Mouse (Mus musculus): ENCODE measurements at regions not wholly inside any gene's neighbourhood (a gene's known extent, or its start where the extent isn't known, plus 50 kb on each side); places are given as distances from the start of the nearest gene placed in this dataset.
"Not testable (repeated sequence)": the region's sequence is repeated elsewhere in the genome, so short reads cannot be mapped to it uniquely, and the experiment has no call there.

DNA sequence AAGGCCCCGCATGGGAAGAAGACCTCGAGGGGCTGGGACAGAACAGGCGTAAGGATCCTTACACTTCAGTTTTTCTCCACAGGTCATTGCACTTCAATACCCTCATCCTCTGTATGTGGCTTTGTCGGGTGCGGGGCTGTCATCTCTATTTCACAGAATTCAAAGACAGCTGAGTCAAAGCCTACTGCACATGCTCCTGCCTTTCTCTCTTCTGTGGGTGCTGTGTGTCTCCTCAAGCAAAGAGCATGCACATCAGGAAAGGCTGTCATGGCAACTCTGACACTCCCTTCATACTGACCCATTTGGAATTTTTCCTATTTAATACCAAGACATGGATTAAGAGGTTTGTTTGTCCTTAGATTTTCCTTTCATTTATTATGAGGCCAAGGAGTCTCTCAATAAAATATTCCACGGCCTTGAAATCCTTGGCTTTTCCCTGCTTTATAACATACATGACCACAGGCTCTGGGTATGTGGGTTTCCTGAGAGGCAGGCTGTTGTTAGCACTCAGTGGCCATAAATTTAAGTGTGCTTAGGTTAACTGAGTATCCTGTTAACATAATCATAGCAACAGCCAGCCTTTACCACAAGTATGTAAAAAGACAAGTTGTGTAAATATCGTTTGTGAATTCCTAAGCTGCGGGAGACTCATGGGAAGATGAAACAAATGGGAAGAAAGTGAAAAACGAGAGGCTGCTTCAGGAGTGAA is 574.5 kb downstream of the Dcdc2c start:
- no peak for DNase-seq (ENCODE audit: low read depth)

GRCm38 (mm10) chr12:27962908-27963307 is 589.3 kb downstream of the Dcdc2c start:
- no peak for DNase-seq (ENCODE audit: low read depth)

DNA sequence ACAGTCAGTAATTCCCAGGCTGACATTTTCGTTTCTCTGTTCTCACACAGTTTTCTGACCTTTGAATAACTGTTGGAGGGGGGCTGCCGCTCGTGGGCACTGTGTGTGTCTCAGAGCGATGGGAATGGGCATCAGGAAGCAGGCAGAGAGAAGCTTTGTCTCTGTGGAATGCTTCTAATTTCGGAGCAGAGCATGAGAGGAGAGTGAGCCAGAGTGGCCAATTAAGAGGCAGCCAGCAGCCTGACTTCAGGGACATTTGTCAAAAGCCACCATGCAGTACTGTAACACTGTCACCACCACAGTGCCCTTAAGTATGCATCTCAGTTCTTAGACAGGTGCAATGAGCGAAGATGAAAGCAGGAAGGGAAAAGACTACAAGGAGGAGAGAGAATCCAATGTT is 592.1 kb downstream of the Dcdc2c start:
- DNase-seq (ENCODE audit: low read depth) = no peak

- no peak for DNase-seq (ENCODE audit: low read depth)
These were observed 604.6 kb downstream of the Dcdc2c start for GRCm38 (mm10) chr12:27947646-27948045.

DNA sequence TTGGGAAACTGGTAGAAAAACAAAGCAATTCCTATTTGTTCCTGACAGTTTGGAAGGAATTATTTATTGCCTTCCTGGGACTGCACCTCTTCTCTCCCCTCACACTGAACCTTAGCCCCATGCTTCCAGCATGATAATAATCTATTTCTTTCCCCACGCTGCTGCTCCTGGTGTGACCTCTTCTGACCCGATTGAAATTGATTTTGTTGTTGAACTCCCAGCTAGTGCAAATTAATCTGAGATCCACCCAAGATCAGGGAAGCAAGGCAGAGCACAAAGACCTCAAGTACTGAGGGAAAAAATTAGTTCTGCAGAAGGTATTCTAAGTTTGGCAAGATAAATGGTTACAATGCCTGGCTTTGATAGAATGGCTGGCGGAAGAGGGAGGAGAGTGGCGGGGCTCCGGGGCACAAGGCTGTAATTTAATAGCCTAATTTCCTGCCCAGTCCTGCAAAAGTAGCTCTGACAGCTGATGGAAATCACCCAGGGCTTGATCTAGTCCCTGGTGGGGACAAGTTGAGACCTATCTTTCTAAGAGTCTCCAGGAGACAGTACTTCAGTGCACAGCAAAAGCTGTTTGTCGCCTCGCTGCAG is 604.6 kb upstream of the Sox11 start:
- peak; percentile 28 for DNase-seq (ENCODE audit: low read depth)

- no peak for DNase-seq (ENCODE audit: low read depth)
These were observed 603.0 kb upstream of the Sox11 start for GRCm38 (mm10) chr12:27945411-27945810.

DNA sequence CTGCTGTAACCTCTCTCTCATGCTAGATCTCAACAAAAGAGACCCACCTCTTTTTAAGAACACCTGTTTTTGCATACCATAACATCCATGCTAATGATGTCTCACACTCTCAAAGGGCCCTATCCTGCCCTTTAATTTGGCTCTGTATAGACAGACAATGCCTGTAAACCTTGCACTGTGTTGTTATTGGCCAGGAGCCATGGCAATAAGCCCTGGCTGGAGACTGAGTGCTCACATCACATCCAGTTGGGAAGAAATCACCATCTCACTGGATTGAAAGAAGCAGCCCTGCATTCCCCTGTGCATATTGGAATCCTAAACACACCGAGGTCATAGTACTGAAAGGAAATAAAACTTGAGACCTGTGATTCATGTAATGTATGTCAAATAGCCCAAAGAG is 598.7 kb upstream of the Sox11 start:
- peak; percentile 36 for DNase-seq (ENCODE audit: low read depth)

- no peak for DNase-seq (ENCODE audit: low read depth)
These were observed 590.2 kb upstream of the Sox11 start for GRCm38 (mm10) chr12:27932382-27933140.

DNA sequence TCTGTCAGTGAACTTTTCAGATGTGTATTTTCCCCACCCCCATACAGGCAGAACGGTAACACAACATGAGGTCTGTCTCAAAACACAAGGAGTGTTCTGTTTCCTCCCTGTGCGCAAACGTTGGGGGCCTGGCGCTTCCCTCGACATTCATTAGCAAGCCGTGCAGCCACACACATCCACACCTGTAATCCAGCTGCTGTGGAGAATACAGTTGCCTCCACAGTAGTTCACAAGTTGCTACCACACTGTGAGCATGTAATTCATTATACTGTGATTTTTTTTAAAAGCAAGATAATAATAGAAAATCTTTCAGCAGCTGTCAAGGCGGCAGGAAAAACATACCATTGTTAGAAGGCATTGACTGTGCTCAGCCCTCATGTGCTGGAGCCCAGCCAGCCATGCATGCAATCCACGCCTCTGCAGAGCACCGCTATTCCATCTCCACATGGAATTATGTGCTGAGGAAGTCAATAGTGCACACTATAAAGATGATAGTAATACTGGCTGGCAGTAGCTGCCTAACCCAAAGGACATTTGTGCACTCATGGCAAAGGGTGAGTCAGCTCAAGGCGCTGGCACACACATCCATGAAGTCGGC is 586.1 kb upstream of the Sox11 start:
- DNase-seq (ENCODE audit: low read depth) = no peak

GRCm38 (mm10) chr12:27926730-27927129 is 584.4 kb upstream of the Sox11 start:
- no peak for DNase-seq (ENCODE audit: low read depth)

DNA sequence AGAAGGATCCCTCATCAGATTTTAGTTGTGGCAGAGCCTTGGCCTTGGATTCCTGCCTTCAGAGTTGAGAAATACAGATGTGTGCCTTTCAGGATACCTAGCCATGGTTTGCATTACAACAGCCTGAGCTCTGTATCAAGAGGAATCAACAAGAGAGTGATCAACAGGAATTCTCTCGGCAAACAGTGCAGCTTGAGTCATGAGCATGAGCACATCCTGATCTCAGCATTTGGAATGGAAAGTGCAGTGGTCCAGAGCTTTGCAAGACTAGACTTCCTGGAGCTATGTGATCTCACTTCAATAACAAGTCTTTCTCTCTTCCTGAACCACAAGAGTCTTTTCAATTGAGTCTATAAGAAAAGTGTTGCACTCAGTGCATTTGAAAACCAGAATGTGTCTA is 578.2 kb upstream of the Sox11 start:
- no peak for DNase-seq (ENCODE audit: low read depth)

GRCm38 (mm10) chr12:27916401-27916920 is 574.1 kb upstream of the Sox11 start:
- DNase-seq (ENCODE audit: low read depth) = no peak

- no peak for DNase-seq (ENCODE audit: low read depth)
These were observed 567.2 kb upstream of the Sox11 start for GRCm38 (mm10) chr12:27909417-27910100.

- not testable (repeated sequence) for DNase-seq (ENCODE audit: low read depth)
These were observed 554.3 kb upstream of the Sox11 start for GRCm38 (mm10) chr12:27896682-27897081.

- DNase-seq (ENCODE audit: low read depth) = no peak
These were observed 539.3 kb upstream of the Sox11 start for GRCm38 (mm10) chr12:27881720-27882119.

DNA sequence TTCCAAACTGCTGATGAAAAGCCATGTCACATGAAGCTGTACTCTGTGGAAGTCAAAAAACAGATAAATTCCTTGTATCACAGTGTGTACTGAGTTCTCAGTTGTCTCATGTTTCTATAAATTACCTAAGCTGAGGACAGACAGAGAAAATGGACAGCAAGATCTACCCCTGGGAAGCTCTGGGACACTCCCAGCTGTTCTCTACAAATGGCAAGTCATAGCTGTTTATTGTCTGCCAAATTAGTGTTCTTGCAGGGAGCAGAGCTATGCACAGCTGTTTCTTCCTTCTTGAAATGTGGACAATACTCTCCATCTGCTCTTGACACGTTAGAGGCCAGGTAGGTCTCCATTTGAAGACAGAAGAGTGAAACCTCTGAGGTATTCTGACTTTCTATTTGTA is 524.0 kb upstream of the Sox11 start:
- DNase-seq (ENCODE audit: low read depth) = no peak

DNA sequence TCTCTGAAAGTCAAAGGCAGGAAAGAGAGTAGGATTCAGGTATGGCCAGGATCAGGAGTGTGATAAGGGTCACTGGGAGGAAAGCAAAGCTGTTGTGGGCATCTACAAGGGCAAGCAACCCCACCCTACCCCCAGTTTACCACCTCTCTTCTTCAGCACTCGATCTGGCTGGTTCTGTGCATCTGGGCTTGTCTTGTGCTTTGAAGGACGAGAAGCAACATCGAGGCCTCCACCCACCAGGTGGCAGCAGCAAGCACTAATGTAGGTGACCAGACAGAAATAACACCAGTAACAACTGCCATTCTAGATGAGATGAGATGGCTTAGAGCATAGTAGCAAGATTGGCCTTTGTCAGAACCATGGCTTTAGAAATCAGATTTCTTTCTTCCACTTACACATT is 507.2 kb upstream of the Sox11 start:
- no peak for DNase-seq (ENCODE audit: low read depth)

GRCm38 (mm10) chr12:27849099-27849498 is 506.7 kb upstream of the Sox11 start:
- no peak for DNase-seq (ENCODE audit: low read depth)

GRCm38 (mm10) chr12:27848141-27848540 is 505.8 kb upstream of the Sox11 start:
- DNase-seq (ENCODE audit: low read depth) = no peak

- DNase-seq (ENCODE audit: low read depth) = no peak
These were observed 505.0 kb upstream of the Sox11 start for GRCm38 (mm10) chr12:27847397-27847796.

DNA sequence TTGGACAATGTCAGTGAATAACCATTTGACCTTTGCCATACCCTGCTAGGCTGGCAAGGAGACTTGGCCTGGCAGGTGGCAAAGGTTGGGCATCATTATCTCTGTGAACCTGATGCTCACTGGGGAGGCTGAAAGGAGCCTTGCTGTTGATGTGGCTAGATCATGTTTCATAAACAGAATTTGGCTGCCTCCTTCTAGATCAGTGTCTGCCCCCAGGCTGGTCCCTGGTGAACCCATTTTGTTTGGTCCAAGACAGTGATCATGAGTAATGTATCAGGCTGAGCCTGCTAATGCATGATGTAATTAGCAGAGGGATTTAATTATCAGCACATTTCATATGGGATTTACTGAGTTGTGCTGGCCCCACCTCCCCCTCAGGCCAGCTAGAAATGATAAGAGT is 502.6 kb upstream of the Sox11 start:
- DNase-seq (ENCODE audit: low read depth) = no peak

DNA sequence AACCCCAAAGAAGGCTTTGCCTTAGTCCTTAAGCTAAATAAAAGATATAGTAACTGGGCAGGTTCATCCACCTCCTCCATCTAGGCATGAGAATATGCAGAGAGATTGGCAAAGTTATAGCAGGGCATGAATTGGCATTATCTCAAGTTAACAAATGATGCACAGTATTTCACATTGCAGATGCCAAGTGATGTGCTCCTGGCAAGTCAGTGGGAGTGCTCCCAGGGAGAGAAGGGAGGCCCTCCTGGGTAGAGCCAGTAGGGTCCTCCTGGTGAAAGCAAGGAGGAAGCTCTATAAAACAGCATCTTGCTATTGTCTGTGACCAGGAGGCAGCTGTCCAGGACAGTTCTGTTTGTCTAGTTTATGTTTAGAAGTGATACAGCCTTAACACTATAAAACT is 496.6 kb upstream of the Sox11 start:
- no peak for DNase-seq (ENCODE audit: low read depth)
